Mouse (Mus musculus): ENCODE measurements around the gene L1td1. TPM values are rescaled to one million over a fixed set of nuclear protein-coding genes. Genes with fewer than 3 reads are reported as not detected.

The L1td1 gene
- total and polyA plus RNA-seq, 3 experiments: not detected

- no peak for DNase-seq (ENCODE audit: extremely low read depth)
- TF ChIP-seq KAT2A (IDR thresholded peaks at IDR 0.05; ENCODE audit: insufficient replicate concordance, low read length) (no peak), USF2 (conservative IDR thresholded peaks at IDR 0.05; ENCODE audit: low read depth, low read length) (no peak), POLR2AphosphoS2 (IDR thresholded peaks at IDR 0.05; ENCODE audit: low read depth, low read length) (no peak), MAFK (IDR thresholded peaks at IDR 0.05; ENCODE audit: insufficient replicate concordance, low read length) (no peak), RAD21 (IDR thresholded peaks at IDR 0.05; ENCODE audit: low read depth, low read length) (no peak), ZMIZ1 (IDR thresholded peaks at IDR 0.05; ENCODE audit: low read depth, low read length) (no peak), TBP (conservative IDR thresholded peaks at IDR 0.05; ENCODE audit: low read depth, low read length) (no peak), MXI1 (IDR thresholded peaks at IDR 0.05; ENCODE audit: low read depth, low read length) (no peak), IRF4 (IDR thresholded peaks at IDR 0.05; ENCODE audit: low read depth, low read length) (no peak), HCFC1 (IDR thresholded peaks at IDR 0.05; ENCODE audit: low read depth, low read length) (no peak), TCF12 (IDR thresholded peaks at IDR 0.05; ENCODE audit: low read depth, low read length) (no peak), JUND (conservative IDR thresholded peaks at IDR 0.05; ENCODE audit: low read depth, low read length) (no peak), ETS1 (conservative IDR thresholded peaks at IDR 0.05; ENCODE audit: low read depth, low read length) (no peak), UBTF (IDR thresholded peaks at IDR 0.05; ENCODE audit: low read depth, low read length) (no peak), JUN (IDR thresholded peaks at IDR 0.05; ENCODE audit: insufficient read depth, low read depth, low read length) (no peak), USF1 (IDR thresholded peaks at IDR 0.05; ENCODE audit: low read depth, low read length) (no peak), RCOR1 (conservative IDR thresholded peaks at IDR 0.05; ENCODE audit: low read depth, low read length) (no peak)
- no peaks in the 10 kb centered on the region for H3K4me1 ChIP-seq (ENCODE audit: control insufficient read depth in 1 of 2, insufficient read depth in 2 of 2)
- no peaks in the 10 kb centered on the region for H3K27me3 ChIP-seq (replicated peaks)
- H3K4me3 ChIP-seq (replicated peaks in 1 of 3; ENCODE audit: low read depth in 2 of 3, low read length in 2 of 3, poor library complexity in 1 of 3): no peak overlapping the region
- H3K9me3 ChIP-seq (replicated peaks; ENCODE audit: low read length): peaks cover 68% of the 10 kb centered on the region
- no peak overlapping the region for H3K27ac ChIP-seq (ENCODE audit: insufficient read depth, low read depth)
- dilution Hi-C loops (cut with MboI; ENCODE audit: extremely low pct_ligation_motif_present, extremely low pct_unique_long_range_greater_than_20kb, low sequenced_read_pairs): no loop called here
- H3K79me2 ChIP-seq (replicated peaks; ENCODE audit: control insufficient read depth, extremely low read depth, insufficient read depth, poor library complexity, severe bottlenecking): no peaks in the 10 kb centered on the region
- in situ Hi-C loops (cut with MboI; ENCODE audit: low pct_ligation_motif_present, low pct_unique_long_range_greater_than_20kb, low sequenced_read_pairs): no loop called here
- no peaks in the 10 kb centered on the region for H3K36me3 ChIP-seq (replicated peaks in 1 of 2; ENCODE audit: control insufficient read depth in 1 of 2, insufficient read depth in 1 of 2, low read length in 1 of 2)
- no peak overlapping the region for H3K9ac ChIP-seq (ENCODE audit: insufficient read depth, low read depth)
- no peak overlapping the region for H3K4me2 ChIP-seq (ENCODE audit: insufficient read depth, low read depth, poor library complexity, severe bottlenecking)
Observed at GRCm38 (mm10) chr4:98728716-98729115, 2.2 kb downstream of the L1td1 start.

- Histone ChIP-seq H3K4me1 (ENCODE audit: control insufficient read depth in 1 of 2, insufficient read depth in 2 of 2) (no peaks in the 10 kb centered on the region), H3K9ac (ENCODE audit: insufficient read depth, low read depth) (no peak overlapping the region), H3K27me3 (replicated peaks) (no peaks in the 10 kb centered on the region), H3K4me3 (replicated peaks in 1 of 3; ENCODE audit: low read depth in 2 of 3, low read length in 2 of 3, poor library complexity in 1 of 3) (no peak overlapping the region), H3K79me2 (replicated peaks; ENCODE audit: control insufficient read depth, extremely low read depth, insufficient read depth, poor library complexity, severe bottlenecking) (no peaks in the 10 kb centered on the region), H3K9me3 (replicated peaks; ENCODE audit: low read length) (peaks cover 73% of the 10 kb centered on the region), H3K36me3 (replicated peaks in 1 of 2; ENCODE audit: control insufficient read depth in 1 of 2, insufficient read depth in 1 of 2, low read length in 1 of 2) (no peaks in the 10 kb centered on the region), H3K4me2 (ENCODE audit: insufficient read depth, low read depth, poor library complexity, severe bottlenecking) (no peak overlapping the region), H3K27ac (ENCODE audit: insufficient read depth, low read depth) (no peak overlapping the region)
- in situ Hi-C loops (cut with MboI; ENCODE audit: low pct_ligation_motif_present, low pct_unique_long_range_greater_than_20kb, low sequenced_read_pairs) (no loop called here), dilution Hi-C loops (cut with MboI; ENCODE audit: extremely low pct_ligation_motif_present, extremely low pct_unique_long_range_greater_than_20kb, low sequenced_read_pairs) (no loop called here)
- DNase-seq (ENCODE audit: extremely low read depth): no peak
- TF ChIP-seq ZNF384 (IDR thresholded peaks at IDR 0.05; ENCODE audit: low read depth, low read length) (no peak), MAX (IDR thresholded peaks at IDR 0.05; ENCODE audit: low read length) (no peak), MEF2A (IDR thresholded peaks at IDR 0.05; ENCODE audit: borderline replicate concordance, low read depth, low read length) (no peak), MXI1 (IDR thresholded peaks at IDR 0.05; ENCODE audit: low read depth, low read length) (no peak), BHLHE40 (IDR thresholded peaks at IDR 0.05; ENCODE audit: low read depth, low read length) (no peak), CHD1 (IDR thresholded peaks at IDR 0.05; ENCODE audit: low read depth, low read length) (no peak), EP300 (IDR thresholded peaks at IDR 0.05; ENCODE audit: low read length) (no peak), JUN (IDR thresholded peaks at IDR 0.05; ENCODE audit: insufficient read depth, low read depth, low read length) (no peak), KAT2A (IDR thresholded peaks at IDR 0.05; ENCODE audit: insufficient replicate concordance, low read length) (no peak), GABPA (IDR thresholded peaks at IDR 0.05; ENCODE audit: insufficient replicate concordance, low read depth, low read length) (no peak), USF2 (conservative IDR thresholded peaks at IDR 0.05; ENCODE audit: low read depth, low read length) (no peak)
Observed at GRCm38 (mm10) chr4:98733660-98734059, 7.1 kb downstream of the L1td1 start.
